Mouse (Mus musculus): ENCODE data around the gene Gm815. TPM values are rescaled to one million over a fixed set of nuclear protein-coding genes. Genes with fewer than 3 reads are reported as not detected.

Gene Gm815
- polyA plus RNA-seq, 1 experiment from 2014 or later = 0.34 TPM

DNA sequence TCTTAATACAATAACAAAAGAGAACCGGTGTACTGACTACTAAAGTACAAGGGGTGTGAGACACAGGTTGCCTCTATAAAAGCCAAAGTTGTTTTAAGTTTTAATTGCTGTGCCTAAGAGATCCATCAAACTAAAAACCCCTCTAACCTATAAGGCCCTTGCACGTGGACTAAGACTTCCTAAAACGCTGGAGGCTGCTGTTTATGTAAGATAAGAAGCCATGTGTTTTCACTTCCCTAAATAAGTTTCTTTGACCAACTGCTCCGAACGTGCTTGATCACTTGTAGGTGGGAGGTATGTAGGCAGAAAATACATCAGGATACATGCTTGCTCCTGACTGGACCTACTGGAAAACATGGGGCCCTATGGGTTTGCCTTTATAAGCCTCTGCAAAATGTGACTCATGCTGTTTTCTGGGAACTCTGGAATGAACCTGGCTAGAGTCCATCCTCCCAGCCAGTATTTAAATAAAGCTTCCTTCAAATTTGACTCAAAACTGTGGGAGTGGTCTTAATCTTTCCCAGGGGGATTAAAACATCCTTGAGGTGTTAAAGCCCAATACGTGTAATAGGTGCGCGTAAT lies 31.9 kb upstream of the Gm815 start:
- H3K4me2 ChIP-seq (ENCODE audit: low read depth, low read length) = no peak overlapping the region
- ATAC-seq (ENCODE audit: low read depth) = no peak

GRCm38 (mm10) chr19:26854661-26855060 lies 31.0 kb upstream of the Gm815 start:
- Histone ChIP-seq H3K4me3 (ENCODE audit: low read length) (no peak overlapping the region), H3K36me3 (ENCODE audit: control insufficient read depth, insufficient read depth, low read length) (no peaks in the 10 kb centered on the region)
- WGBS = 67% methylated on average over 4 of the region's 4 CpGs

More for the DNA sequence above, 31.9 kb upstream of the Gm815 start:
- Histone ChIP-seq H3K4me1 (replicated peaks; ENCODE audit: control insufficient read depth, insufficient read depth, low read length) (peaks cover 7% of the 10 kb centered on the region), H3K27ac (ENCODE audit: low read length) (no peak overlapping the region), H3K4me3 (ENCODE audit: low read length) (no peak overlapping the region), H3K36me3 (ENCODE audit: control insufficient read depth, insufficient read depth, low read length) (no peaks in the 10 kb centered on the region), H3K9me3 (ENCODE audit: control insufficient read depth, low read length) (no peaks in the 10 kb centered on the region; the same call in 1 of the 2 replicates), H3K27me3 (ENCODE audit: control insufficient read depth, insufficient read depth, low read depth, low read length) (no peaks in the 10 kb centered on the region), H3K9ac (ENCODE audit: low read length) (no peak overlapping the region)
- 54% methylated on average over 8 of the region's 8 CpGs for WGBS

GRCm38 (mm10) chr19:26855152-26855551 lies 30.5 kb upstream of the Gm815 start:
- ATAC-seq (ENCODE audit: low read depth) = no peak

More at GRCm38 (mm10) chr19:26854661-26855060, 31.0 kb upstream of the Gm815 start:
- Histone ChIP-seq H3K4me1 (replicated peaks; ENCODE audit: control insufficient read depth, insufficient read depth, low read length) (peaks cover 7% of the 10 kb centered on the region), H3K9ac (ENCODE audit: low read length) (no peak overlapping the region), H3K27me3 (ENCODE audit: control insufficient read depth, insufficient read depth, low read depth, low read length) (no peaks in the 10 kb centered on the region), H3K9me3 (ENCODE audit: control insufficient read depth, low read length) (no peaks in the 10 kb centered on the region), H3K4me2 (ENCODE audit: low read depth, low read length) (no peak overlapping the region), H3K27ac (ENCODE audit: low read length) (no peak overlapping the region)
- no peak for ATAC-seq (ENCODE audit: low read depth)

DNA sequence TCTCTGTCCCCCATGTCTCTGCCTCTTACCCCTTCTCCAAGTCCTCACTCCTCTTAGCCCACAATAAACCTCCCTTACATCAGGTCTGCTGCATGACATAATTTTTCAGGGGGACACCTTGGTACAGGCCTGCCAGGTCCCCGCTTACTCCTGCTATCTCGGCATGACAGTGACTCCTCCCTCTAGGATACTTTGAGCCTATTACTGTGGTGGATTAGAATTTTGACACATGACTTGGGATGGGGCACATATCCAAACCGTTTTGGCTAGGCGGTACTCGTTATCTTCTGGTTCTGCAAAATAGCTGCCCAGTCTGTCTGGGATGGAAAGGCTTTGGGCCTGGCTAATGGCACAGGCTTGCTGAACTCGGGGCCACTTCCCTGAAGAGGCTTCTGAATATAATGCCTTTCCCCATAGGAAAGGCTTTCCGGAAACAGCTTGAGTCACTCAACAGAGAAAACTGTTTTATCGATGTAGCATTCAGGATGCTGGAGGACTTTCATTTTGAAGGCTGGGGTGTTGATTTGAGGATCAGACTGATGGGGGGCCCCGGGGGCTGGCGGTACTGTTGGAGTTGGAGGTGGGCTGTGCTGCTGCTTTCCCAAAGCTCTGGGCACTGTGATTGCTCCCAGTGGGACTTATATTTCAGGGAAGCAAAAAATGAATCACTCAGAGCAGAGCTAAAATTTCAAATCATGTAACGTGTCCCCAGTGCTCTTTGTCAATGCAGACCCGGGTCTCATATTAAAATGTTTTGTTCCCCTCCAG lies 27.1 kb upstream of the Gm815 start:
- H3K9me3 ChIP-seq (ENCODE audit: control insufficient read depth, low read length) = no peaks in the 10 kb centered on the region
- ATAC-seq (ENCODE audit: low read depth) = no peak
- no peaks in the 10 kb centered on the region for H3K4me1 ChIP-seq (replicated peaks; ENCODE audit: control insufficient read depth, insufficient read depth, low read length)
- no peak overlapping the region for H3K9ac ChIP-seq (ENCODE audit: low read length)
- 69% methylated on average over 12 of the region's 12 CpGs for WGBS
- H3K27me3 ChIP-seq (ENCODE audit: control insufficient read depth, insufficient read depth, low read depth, low read length) = no peaks in the 10 kb centered on the region
- H3K27ac ChIP-seq (ENCODE audit: low read length) = no peak overlapping the region
- H3K4me2 ChIP-seq (ENCODE audit: low read depth, low read length) = no peak overlapping the region
- H3K4me3 ChIP-seq (ENCODE audit: low read length) = no peak overlapping the region
- H3K36me3 ChIP-seq (ENCODE audit: control insufficient read depth, insufficient read depth, low read length) = no peaks in the 10 kb centered on the region

More at GRCm38 (mm10) chr19:26855152-26855551, 30.5 kb upstream of the Gm815 start:
- no peak overlapping the region for H3K9ac ChIP-seq (ENCODE audit: low read length)
- no peak overlapping the region for H3K4me3 ChIP-seq (ENCODE audit: low read length)
- no peak overlapping the region for H3K4me2 ChIP-seq (ENCODE audit: low read depth, low read length)
- no peaks in the 10 kb centered on the region for H3K9me3 ChIP-seq (ENCODE audit: control insufficient read depth, low read length)
- H3K4me1 ChIP-seq (replicated peaks; ENCODE audit: control insufficient read depth, insufficient read depth, low read length) = peaks cover 7% of the 10 kb centered on the region
- no peak overlapping the region for H3K27ac ChIP-seq (ENCODE audit: low read length)
- no peaks in the 10 kb centered on the region for H3K27me3 ChIP-seq (ENCODE audit: control insufficient read depth, insufficient read depth, low read depth, low read length)
- no peaks in the 10 kb centered on the region for H3K36me3 ChIP-seq (ENCODE audit: control insufficient read depth, insufficient read depth, low read length)
- WGBS = 72% methylated on average over 7 of the region's 7 CpGs

DNA sequence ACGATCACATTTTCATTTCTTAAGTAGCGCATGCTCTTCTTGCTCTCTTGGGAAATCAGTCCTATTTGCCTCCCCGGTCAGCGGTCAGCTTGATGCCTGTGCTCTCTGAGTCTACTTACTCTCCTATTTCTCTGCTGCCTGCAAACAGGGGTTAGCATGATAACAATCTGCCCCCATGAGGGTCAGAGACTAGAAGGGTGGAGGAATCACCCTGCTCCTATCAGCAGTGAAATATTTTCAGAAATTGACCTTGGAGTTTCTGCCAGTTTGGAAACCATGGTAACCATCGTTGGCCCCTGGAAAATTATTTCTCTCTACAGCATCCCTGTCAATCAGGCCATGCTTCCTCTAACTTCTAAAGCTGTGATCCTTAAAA lies 26.5 kb upstream of the Gm815 start:
- no peaks in the 10 kb centered on the region for H3K4me1 ChIP-seq (replicated peaks; ENCODE audit: control insufficient read depth, insufficient read depth, low read length)
- H3K4me3 ChIP-seq (ENCODE audit: low read length) = no peak overlapping the region
- no peak overlapping the region for H3K4me2 ChIP-seq (ENCODE audit: low read depth, low read length)
- H3K9ac ChIP-seq (ENCODE audit: low read length) = no peak overlapping the region
- no peaks in the 10 kb centered on the region for H3K27me3 ChIP-seq (ENCODE audit: control insufficient read depth, insufficient read depth, low read depth, low read length)
- H3K9me3 ChIP-seq (ENCODE audit: control insufficient read depth, low read length) = no peaks in the 10 kb centered on the region
- 74% methylated on average over 5 of the region's 5 CpGs for WGBS
- no peak overlapping the region for H3K27ac ChIP-seq (ENCODE audit: low read length)
- no peaks in the 10 kb centered on the region for H3K36me3 ChIP-seq (ENCODE audit: control insufficient read depth, insufficient read depth, low read length)
- no peak for ATAC-seq (ENCODE audit: low read depth)

DNA sequence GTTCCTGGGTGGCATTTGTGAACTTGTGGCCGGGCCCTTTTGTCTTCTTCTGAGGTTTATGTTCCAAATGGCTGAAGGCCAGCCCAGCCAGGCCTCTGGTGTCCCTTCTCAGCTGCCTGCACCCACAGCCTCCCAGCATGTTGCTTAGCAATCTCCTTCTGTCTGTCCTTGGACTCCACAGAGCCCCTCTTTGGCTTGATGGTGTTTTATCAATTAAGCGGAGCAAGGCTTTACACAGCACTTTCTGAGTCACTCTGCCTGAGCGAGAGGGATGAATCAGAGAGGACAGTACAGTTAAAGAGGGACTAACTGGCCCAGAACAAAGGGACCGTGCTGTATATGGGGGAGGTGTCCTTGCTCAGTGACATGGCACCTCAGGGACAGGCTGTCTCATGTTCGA lies 22.0 kb upstream of the Gm815 start:
- Histone ChIP-seq H3K27me3 (ENCODE audit: control insufficient read depth, insufficient read depth, low read depth, low read length) (no peaks in the 10 kb centered on the region), H3K4me1 (replicated peaks; ENCODE audit: control insufficient read depth, insufficient read depth, low read length) (peaks cover 13% of the 10 kb centered on the region; the same call in 1 of the 2 replicates), H3K4me2 (ENCODE audit: low read depth, low read length) (no peak overlapping the region), H3K9ac (ENCODE audit: low read length) (no peak overlapping the region), H3K9me3 (ENCODE audit: control insufficient read depth, low read length) (no peaks in the 10 kb centered on the region), H3K27ac (ENCODE audit: low read length) (peak overlapping the region; percentile 0; the same call in 1 of the 2 replicates), H3K4me3 (ENCODE audit: low read length) (no peak overlapping the region), H3K36me3 (ENCODE audit: control insufficient read depth, insufficient read depth, low read length) (no peaks in the 10 kb centered on the region)
- WGBS = 44% methylated on average over 5 of the region's 5 CpGs
- peak; percentile 75 for ATAC-seq (ENCODE audit: low read depth)

GRCm38 (mm10) chr19:26864975-26865690 lies 20.5 kb upstream of the Gm815 start:
- Histone ChIP-seq H3K4me1 (replicated peaks; ENCODE audit: control insufficient read depth, insufficient read depth, low read length) (peaks cover 19% of the 10 kb centered on the region), H3K27me3 (ENCODE audit: control insufficient read depth, insufficient read depth, low read depth, low read length) (no peaks in the 10 kb centered on the region), H3K36me3 (ENCODE audit: control insufficient read depth, insufficient read depth, low read length) (no peaks in the 10 kb centered on the region), H3K4me3 (ENCODE audit: low read length) (no peak overlapping the region), H3K9ac (ENCODE audit: low read length) (no peak overlapping the region), H3K9me3 (ENCODE audit: control insufficient read depth, low read length) (no peaks in the 10 kb centered on the region), H3K4me2 (ENCODE audit: low read depth, low read length) (no peak overlapping the region), H3K27ac (ENCODE audit: low read length) (peak overlapping the region; percentile 61)
- ATAC-seq (ENCODE audit: low read depth) = no peak
- 80% methylated on average over 15 of the region's 15 CpGs for WGBS

- 9% methylated on average over 7 of the region's 7 CpGs for WGBS
- Histone ChIP-seq H3K4me3 (ENCODE audit: low read length) (no peak overlapping the region), H3K4me1 (replicated peaks; ENCODE audit: control insufficient read depth, insufficient read depth, low read length) (peaks cover 23% of the 10 kb centered on the region), H3K27ac (ENCODE audit: low read length) (peak overlapping the region; percentile 61), H3K27me3 (ENCODE audit: control insufficient read depth, insufficient read depth, low read depth, low read length) (no peaks in the 10 kb centered on the region), H3K4me2 (ENCODE audit: low read depth, low read length) (no peak overlapping the region), H3K9me3 (ENCODE audit: control insufficient read depth, low read length) (no peaks in the 10 kb centered on the region), H3K36me3 (ENCODE audit: control insufficient read depth, insufficient read depth, low read length) (no peaks in the 10 kb centered on the region), H3K9ac (ENCODE audit: low read length) (no peak overlapping the region)
- ATAC-seq (ENCODE audit: low read depth) = peak; percentile 78
Observed at GRCm38 (mm10) chr19:26865736-26866135, 19.9 kb upstream of the Gm815 start.

- Histone ChIP-seq H3K4me3 (ENCODE audit: low read length) (no peak overlapping the region), H3K27me3 (ENCODE audit: control insufficient read depth, insufficient read depth, low read depth, low read length) (no peaks in the 10 kb centered on the region), H3K4me2 (ENCODE audit: low read depth, low read length) (no peak overlapping the region), H3K9ac (ENCODE audit: low read length) (no peak overlapping the region), H3K36me3 (ENCODE audit: control insufficient read depth, insufficient read depth, low read length) (no peaks in the 10 kb centered on the region), H3K4me1 (replicated peaks; ENCODE audit: control insufficient read depth, insufficient read depth, low read length) (peaks cover 29% of the 10 kb centered on the region), H3K27ac (ENCODE audit: low read length) (peak overlapping the region; percentile 47; the same call in 1 of the 2 replicates), H3K9me3 (ENCODE audit: control insufficient read depth, low read length) (no peaks in the 10 kb centered on the region)
- ATAC-seq (ENCODE audit: low read depth) = no peak
- WGBS = 40% methylated on average over 3 of the region's 3 CpGs
Observed at GRCm38 (mm10) chr19:26869591-26869990, 16.1 kb upstream of the Gm815 start.
